Mouse (Mus musculus): ENCODE measurements around the gene Klhl20. TPM values are rescaled to one million over a fixed set of nuclear protein-coding genes. Genes with fewer than 3 reads are reported as not detected.
A peak's percentile ranks its signal among the peaks of the same experiment; 100 is the strongest.
"Not testable (repeated sequence)": the region's sequence is repeated elsewhere in the genome, so short reads cannot be mapped to it uniquely, and the experiment has no call there.

Gene Klhl20
- polyA plus RNA-seq (2017; shearing (Covaris generic)) = 10 to 100 TPM; 36.2 to 40.5 TPM

DNA sequence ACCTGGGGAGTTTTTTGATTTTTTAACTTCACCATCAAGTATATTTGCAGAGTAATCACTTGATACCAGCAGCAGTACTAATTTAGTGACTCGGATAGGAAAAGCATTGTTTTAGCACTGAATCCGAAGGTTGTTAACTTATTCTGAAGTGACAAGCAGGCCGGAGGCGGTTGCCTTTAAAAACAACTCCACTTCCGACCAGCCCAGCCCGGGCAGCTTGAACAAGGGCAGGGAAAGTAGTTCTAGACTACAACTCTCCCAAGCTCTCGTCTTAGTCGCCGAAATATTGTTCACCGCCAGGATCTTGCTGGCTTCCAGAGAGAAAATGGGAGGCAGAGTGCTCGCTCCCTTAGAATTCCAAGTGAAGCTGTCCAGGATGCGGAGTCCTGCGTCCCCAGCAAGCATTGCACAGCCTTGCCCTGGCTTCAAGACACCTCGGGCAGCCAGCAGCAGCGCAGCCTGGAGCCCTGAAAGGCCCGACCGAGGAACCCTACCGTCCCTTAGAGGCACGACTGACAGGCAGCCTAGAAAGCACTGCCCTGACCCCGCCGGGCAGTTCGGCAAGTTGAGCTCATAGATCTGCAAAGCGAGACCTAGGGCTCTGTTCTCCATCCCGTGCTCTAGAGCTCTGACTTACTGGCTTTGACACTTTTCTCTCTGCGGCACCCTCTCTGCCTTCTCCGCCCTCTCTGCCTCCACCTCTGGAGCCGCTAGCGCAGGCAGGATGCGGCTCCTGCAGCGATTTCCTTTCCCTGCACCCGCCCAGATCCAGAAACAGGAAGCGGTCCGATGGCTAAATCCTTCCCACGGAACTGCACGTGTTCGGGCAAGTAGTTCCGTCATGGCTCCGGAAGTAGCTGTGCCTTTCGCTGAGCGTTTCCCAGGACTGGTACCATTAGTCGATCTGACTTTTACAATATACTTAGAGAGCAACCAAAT is at the start of gene Klhl20:
Klhl20 (minus strand) TSS at position 786 of the 939 bp plus-strand sequence.
- ATAC-seq = peak; percentile 98

DNA sequence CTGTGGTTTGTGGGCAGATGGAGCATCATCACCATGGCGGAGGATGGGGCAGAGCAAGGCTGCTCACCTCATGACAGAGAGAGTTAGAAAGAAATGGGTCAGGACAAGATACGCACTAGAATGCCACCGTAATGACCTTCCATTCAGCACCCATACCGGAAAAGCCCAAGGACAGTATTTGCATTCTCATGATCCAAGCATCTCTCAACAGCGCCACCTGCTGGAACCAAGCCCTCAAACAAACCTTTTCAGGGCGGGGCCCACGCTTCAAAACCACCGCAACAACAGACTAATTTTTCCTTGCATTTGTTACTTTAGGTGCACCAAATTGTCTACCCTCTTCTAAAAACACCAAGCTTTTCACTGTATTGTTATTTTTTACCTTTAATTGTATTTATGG is 49.4 kb upstream of the Klhl20 start:
- ATAC-seq = peak; percentile 78

DNA sequence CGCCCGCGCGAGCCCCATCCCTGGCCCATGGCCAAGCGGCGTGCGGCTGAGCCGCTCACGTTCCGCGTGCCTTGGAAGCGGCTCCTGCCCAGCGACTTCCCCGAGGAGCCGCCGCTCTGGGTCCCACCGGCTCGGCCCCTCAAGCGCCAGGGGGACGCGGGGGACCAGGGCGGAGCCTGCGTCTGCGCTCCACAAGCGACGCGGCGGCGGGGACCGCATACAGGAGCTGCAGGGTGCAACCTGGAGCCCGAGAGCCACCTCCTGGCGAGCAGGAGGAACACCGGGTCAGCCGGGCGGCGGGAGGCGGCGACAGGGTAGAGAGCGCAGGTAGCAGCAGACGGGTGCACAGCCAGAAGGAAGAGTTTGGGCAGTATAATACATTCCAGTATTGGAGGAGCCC is 39.3 kb upstream of the Klhl20 start:
- peak; percentile 95 for ATAC-seq

DNA sequence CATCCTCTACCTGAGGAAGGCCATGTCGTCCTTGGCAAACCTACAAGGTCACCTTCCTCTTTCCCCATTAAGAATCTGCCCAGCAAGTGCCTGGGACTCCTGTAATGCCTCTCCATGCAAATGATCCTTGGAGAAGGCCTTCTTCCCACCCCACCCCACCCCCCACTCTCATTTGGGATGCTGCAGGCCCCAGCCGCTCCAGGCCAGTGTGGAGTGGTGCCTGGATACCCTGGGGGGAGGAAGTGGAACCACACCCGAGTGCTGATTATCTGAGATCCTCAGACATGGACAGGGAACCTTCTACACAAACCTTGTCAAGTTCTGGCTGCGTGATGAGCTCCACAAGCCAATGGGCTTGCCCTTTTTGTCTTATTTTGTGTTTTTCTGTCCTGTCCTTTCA is 29.0 kb upstream of the Klhl20 start:
- ATAC-seq = no peak

DNA sequence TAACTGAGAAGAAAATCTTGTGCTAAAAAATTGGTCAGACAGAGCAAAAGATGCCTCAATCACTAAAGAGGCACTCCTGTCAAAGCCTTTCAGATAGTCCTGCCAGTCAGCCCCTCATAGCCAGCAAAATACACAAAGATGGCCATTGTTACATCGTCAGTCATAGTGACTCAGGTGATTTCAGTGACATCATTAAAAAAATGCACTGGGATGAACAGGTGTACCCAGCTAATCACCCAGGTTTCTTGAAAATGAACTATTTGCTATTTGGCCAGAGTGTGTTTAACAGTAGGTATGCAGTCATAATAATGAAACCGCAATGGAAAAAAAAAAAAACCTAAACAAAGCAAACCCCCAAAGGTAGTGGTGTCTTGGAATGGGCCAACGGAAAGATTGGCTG is 27.9 kb upstream of the Klhl20 start, which contains the start of gene Tex50:
Tex50 (minus strand) TSS at position 101 of the 400 bp plus-strand sequence.
- no peak for ATAC-seq

DNA sequence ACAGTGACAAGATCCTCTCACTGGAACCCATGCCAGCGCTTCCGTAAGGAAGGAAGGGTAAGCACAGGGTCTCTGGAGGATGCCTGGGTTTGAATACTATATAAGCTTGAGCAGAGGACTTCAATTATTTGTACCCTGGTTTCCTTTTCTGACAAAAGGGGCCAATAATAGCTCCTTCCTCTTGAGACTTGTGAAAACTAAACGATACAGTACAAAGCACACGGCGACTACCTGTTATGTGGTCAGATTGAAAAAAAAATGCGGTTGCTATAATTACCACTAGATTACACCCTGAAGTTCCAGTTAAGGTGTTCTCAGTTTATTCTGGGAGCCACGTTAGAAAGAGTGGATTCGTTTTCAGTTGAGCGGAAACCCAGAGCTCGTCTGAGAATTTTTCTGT is 25.2 kb upstream of the Klhl20 start:
- ATAC-seq = peak; percentile 32

DNA sequence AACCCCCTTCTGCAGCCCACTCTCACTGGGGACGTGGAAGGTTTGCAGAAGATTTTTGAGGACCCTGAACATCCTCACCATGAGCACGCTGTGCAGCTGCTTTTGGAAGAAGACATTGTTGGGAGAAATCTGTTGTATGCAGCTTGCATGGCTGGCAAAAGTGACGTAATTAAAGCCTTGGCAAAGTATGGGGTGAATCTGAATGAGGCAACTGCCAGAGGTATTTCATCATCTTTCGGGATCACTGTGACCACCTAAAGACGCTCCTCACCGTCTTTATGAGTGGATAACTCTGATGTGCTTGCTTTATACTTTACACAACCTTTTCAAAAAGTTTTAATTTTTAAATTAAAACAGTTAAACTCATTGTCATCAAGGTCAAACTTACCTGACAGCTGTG is 19.8 kb upstream of the Klhl20 start:
- ATAC-seq = no peak

DNA sequence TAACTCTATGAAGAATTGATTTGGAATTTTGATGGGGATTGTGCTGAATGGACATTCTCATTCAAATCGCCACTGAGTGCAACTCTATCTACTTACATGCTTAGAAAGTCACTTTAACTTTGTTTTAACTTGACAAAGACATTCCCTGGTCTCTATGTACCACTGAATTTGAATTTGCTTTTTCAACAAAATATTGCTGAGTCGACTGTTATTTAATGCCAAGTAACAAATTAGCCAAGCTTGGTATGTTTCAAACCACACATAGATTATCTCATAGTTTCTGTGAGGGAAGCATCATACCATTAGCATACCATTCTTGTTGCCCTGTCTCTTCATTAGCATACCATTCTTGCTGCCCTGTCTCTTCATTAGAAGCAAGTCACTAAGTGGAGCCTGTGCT is 16.6 kb upstream of the Klhl20 start:
- ATAC-seq = no peak

DNA sequence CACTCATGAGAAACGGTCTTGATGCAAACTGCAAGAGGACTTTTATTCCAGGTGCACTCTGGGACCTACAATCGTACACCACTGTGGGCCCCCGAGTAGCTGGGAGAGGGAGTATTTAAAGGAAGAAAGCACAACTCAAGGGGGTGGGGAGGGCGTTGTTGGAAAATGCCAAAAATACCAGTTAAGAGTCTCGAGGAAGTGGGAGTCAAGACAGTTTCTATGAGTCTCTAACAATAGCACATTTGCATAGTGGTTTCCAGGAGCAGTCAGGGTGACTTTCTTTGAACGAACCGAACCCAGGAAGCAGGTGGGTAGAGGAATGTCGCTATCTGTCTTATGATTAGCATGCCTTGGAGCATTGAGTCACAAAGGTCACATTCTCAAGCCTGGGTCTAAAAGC is 14.3 kb upstream of the Klhl20 start:
- not testable (repeated sequence) for ATAC-seq

DNA sequence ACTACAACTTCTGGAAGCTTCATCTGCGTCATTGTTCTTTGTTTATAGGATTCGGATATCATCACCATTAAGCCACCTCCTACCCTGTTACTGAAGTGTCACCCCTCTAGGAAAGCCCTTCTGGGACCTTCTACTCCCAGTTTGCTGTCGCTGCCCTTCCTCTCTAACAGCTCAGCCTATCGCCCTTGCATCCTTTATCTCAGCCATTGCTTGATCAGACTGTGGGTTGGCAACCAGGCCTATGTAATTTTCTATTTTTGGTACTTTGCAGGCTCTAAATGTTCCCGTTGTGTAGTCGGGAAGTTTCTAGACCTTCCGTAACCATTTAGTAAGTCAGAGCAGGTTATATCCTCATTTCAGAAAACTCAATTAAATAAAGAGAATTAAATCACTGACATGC is 11.9 kb upstream of the Klhl20 start:
- no peak for ATAC-seq

DNA sequence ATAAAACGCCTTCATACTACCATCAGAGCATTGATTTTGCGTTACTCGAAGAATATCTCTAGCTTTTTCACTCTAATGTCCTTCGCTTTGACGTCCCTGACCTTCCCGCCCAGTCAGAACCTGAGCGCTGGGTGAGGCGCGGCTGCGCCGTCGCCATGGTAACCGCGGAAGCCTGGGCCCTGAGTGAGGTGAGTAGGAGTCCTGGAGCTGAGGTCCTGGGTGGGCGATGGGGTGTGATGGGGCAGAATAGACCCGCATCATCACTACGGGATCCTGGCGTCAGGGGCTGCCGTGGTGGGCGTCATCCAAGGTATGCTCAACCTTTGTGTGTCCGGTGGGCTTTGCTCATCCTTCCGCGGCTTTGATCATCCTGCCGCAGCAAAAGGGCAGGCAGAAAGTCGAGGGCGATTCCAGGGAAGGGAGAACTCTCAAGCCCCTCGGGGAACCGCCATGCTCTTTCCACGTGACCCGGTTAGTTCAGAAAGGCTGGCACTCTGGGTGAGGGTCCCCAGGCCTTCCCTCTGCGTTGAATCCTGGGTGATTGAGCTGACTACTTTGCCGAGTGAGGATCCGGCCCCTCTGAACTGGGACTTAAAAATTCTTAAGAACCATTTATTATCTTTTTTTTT is 11.3 kb upstream of the Klhl20 start, which contains the start of gene Ankrd45:
Ankrd45 (plus strand) TSS at position 161 of the 629 bp plus-strand sequence.
- ATAC-seq = no peak

DNA sequence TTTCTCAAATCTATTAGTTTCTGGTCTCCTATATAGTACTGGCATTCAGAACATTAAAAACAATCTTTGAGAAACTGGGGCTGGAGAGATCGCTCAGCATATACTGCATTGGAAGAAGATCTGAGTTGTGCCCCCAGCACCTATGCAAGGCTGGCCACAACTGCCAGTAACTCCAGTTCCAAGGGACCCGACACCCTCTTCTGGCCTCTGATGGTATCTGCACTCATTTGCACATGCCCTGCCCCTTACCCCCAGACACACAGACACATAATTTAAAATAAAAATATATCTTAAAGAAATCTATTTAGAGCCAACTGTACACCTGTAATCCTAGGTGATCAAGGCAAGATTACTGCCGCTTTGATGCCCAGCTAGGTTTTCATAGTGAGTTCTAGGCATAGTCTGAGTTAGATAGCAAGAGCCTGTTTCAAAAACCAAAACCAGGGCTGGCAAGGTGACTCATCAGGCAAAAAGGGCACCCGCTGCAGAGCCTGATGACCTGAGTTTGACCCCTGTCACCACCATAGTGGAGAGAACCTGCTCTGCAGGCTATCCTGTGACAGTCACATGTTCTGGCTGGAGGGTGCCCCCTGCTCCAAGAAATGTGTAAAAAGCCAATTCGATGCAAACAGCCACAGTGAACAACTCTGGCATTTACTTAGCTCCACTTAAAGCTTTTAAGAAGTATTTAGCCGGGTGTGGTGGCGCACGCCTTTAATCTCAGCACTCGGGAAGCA is 8.9 kb upstream of the Klhl20 start:
- ATAC-seq = no peak

DNA sequence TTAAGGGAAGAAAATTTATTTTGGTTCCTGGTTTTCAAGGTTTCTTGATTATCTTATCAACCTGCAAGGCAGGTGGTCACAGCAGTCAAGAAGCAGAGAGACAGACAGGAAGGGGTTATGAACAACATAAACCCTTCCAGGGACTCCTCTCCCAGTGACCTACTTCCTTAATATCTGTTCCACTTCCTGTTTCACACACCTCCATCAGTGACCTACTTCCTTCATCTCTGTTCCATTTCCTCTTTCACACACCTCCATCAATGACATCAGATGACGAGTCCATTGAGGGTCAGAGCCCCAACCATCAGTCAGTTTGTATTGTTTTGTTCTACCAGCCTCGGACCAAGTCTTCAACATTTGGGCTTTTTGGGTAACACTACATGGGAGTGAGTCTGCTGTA is 8.2 kb upstream of the Klhl20 start:
- no peak for ATAC-seq

DNA sequence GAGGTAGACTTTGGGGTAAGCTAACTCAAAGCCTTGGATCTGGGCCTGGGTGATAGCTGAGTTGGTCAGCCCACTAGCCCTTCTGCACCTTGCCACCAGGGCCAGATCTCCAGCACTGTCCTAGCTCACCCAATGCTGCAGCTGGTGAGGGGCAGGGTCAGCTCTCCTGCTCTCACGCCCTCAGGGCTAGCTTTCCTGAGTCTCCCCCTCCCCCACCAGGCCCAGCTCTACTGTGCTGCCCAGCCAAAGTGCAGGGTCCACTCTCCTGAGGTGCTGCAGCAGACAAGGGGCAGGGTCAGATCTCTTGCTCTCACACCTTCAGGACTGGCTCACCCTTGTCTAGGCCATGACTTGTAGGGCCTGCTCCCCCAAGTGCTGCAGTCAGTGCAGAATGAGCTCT is 4.8 kb downstream of the Klhl20 start:
- ATAC-seq = no peak

DNA sequence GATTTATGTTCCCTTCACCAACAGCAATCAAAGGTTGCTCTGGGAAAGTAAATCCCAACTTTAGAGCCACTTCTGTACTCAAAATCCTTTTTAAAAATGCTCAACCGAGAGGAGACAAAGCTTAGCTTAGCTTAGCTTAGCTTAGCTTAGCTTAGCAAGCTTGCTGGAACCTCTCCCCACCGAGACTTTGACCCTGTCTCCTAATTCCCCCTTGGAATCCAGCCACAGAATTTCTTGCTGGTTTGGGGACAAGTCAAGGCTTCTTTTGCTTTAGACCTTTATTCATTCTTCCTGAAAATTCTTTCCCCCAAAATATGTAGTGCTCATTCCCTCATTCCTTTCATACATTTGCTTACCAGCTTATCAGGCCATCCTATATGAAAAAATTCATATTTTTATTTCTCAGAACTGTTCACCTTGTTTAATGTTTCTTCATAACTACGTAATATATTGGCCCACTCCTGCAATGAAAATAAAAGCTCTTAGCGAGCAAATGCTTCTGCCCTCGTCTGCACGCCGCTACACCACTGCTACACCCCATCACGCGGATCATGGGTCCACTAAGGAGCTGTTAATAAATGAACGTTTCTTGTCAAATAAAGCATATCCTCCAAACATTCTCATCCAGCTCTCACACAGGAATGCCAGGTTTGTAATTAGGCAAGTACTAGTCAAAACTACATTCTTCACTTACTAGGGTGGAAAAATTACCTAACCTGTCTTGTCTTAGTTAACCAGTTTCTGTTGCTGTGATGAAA is 8.5 kb downstream of the Klhl20 start:
- ATAC-seq = no peak

DNA sequence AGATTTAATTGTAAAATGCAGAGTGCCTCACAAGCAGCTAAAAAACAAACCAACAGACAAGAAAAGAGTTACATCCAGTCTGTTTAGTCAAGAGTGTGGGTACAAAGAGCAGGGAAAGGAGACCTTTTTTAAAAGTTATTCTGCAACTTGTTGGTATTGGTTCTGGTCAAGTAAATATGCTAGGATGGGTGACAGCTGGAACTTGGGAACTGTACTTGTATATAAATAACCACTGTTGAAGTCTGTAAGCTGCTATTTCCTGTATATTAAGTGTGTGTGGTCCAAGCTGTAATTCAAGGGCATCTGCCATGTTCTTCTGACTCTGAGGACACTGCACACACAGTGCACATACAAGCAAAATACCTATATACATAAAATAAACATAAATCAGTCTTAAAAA is 16.7 kb downstream of the Klhl20 start:
- ATAC-seq = no peak

DNA sequence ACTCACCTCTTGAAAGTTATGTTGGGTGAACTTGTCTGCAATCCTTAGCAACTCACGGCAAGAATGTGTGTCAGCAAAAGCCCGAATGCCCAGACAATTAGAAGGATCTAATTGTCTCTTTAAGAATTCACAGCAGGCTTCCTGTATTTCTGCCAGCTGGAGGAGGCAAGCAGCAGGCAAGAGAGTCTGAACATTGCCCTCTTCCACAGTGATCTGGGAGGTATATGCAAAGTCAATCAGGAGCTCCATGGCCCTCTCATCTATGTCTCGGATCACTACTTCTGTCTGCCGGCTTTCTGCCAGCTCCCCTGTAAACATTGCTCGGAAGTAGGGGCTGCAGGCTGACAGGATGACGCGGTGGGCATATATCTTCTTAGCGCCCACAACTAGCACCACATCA is 22.1 kb downstream of the Klhl20 start:
- ATAC-seq = no peak

DNA sequence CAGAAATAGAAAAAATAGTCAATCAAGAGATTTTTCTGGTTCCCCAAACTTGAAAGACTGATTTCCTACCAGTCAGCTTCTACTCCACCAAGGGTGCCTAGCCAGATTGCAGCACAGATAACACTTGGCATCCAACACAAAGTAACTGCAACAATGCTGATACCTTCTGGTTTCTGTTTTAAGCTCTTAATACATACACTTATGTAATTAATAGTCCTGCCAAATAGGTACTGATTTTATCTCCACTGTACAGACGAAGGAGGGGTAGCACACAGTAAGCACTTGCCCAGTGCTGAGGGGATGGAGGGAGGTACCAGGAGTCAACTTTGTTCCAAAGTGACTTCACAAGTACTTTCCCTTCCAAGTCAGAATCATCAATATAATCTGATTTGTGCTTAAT is 27.5 kb downstream of the Klhl20 start:
- ATAC-seq = no peak

DNA sequence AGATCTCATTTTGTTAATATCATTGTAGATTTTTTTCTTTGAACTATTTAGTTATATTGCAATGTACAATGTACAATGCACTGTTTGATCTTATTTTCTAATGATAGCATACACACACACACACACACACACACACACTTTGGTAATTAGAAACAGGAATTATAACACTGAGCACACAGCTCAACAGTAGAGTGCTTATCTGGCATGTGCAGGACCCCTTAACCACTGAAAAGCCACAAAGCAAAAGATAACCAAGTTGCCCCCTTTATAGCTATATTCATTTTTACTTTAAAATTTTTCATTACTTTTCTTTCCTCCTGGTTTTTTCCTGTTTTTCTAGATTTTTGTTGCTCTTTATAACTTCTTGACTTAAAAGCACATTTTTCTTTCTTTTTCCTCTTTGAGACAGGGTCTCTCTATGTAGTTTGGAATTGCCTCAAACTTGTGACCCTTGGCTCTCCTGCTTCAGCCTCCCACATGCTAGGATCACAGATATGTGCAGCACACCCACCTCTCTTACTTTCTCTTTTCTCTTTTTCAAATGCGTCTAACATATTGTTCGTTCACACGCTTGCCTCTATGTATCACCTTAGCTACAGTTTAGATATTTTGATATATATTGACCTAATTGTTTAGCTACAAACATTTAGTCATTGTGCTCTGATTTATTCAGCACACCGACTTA is 31.4 kb downstream of the Klhl20 start:
- no peak for ATAC-seq

DNA sequence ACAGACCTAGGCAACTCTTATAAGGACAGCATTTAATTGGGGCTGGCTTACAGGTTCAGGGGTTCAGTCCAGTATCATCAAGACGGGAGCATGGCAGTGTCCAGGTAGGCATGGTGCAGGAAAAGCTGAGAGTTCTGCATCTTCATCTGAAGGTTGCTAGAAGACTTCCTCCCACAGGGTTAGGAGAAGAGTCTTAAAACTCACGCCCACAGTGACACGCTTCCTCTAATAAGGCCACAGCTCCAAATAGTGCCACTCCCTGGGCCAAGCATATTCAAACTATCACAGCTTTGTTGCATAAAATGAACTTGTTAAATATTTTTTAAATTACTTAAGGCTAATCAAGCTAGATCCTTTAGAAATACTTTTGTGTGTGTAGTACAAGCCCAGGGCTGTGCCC is 54.1 kb downstream of the Klhl20 start:
- ATAC-seq = no peak

DNA sequence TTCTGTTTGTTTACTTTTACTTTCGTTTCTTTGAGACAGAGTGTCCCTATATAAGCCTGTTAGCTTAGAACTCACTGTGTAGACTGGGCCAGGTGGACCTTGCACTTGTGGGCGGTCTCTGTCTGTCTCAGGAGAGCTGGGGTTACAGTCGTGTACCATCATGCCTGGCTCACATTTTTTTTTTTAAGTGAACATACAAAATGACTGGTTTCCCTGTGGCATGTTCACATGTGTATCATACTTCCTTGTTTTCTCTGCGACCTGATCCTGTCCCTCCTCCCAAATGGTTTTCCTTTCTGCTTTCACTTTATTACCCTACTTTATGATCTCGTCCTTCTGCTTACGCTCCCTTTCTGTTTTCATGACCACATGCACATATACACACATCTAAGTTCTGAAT is 55.1 kb downstream of the Klhl20 start:
- ATAC-seq = peak; percentile 33

DNA sequence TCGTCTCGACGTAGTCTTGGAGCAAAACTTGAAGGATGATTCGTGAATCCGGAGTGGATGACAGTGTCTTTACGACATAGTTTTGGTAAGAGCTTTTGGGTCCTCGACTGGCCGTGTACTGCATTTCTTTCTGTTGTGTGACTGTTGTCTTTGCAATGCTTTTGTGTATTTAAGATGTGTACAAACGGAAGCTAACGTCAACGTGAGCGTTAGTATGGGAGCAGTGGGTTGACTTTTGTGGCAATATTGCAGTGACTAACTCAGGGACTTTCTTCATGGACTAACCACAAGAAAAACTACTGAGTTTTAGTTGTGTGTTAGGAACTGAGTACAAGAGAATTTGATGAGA is 60.1 kb downstream of the Klhl20 start:
- ATAC-seq = peak; percentile 24
